Mouse (Mus musculus) megakaryocyte, adult 5-6 weeks (primary cell): Measurements from ENCODE around the gene Syt16. TPM values are rescaled to one million over a fixed set of nuclear protein-coding genes. Genes with fewer than 3 reads are reported as not detected.

Experiments used
- ATAC-seq: 2 replicates; pipeline ENCODE4 v1.8.0; 2016; ENCODE audit warnings: mild to moderate bottlenecking, inconsistent platforms; ENCODE audit not compliant: poor library complexity, severe bottlenecking
- total RNA-seq, 2 experiments: library from RNA; stranded (forward) in 1 of 2; stranded (reverse) in 1 of 2; fragments of 153-499, 151-499 nt in 1 of 2; fragments of 221-1000, 200-1000 nt in 1 of 2; gene quantifications; 2 replicates each; pipeline versions ENCODE4 v1.2.3 to v1.2.4; 2015 to 2017

Gene Syt16
- total RNA-seq, 2 experiments from 2014 or later: not detected

- peak; percentile 88 for ATAC-seq
These were observed 12.0 kb downstream of the Syt16 start for GRCm38 (mm10) chr12:74009448-74009911.

- ATAC-seq: peak; percentile 83
These were observed 16.3 kb downstream of the Syt16 start for GRCm38 (mm10) chr12:74013739-74014138.

GRCm38 (mm10) chr12:74014739-74015270, 17.3 kb downstream of the Syt16 start:
- ATAC-seq: no peak

- no peak for ATAC-seq
These were observed 18.0 kb downstream of the Syt16 start for GRCm38 (mm10) chr12:74015491-74015890.

- ATAC-seq: no peak
These were observed 25.8 kb downstream of the Syt16 start for GRCm38 (mm10) chr12:74023260-74023659.

GRCm38 (mm10) chr12:74024912-74025311, 27.5 kb downstream of the Syt16 start:
- no peak for ATAC-seq

GRCm38 (mm10) chr12:74043225-74043624, 45.8 kb downstream of the Syt16 start:
- ATAC-seq: no peak

- ATAC-seq: peak; percentile 52; the same call in 1 of the 2 replicates
These were observed 46.3 kb downstream of the Syt16 start for GRCm38 (mm10) chr12:74043755-74044154.

- ATAC-seq: no peak
These were observed 46.8 kb downstream of the Syt16 start for GRCm38 (mm10) chr12:74044241-74044640.

GRCm38 (mm10) chr12:74055336-74055931, 58.0 kb downstream of the Syt16 start:
- no peak for ATAC-seq

- ATAC-seq: no peak
These were observed 58.7 kb downstream of the Syt16 start for GRCm38 (mm10) chr12:74056162-74056561.

- ATAC-seq: no peak
These were observed 65.1 kb downstream of the Syt16 start for GRCm38 (mm10) chr12:74062547-74062946.

GRCm38 (mm10) chr12:74068912-74069311, 71.5 kb downstream of the Syt16 start:
- ATAC-seq: no peak

- no peak for ATAC-seq
These were observed 78.1 kb downstream of the Syt16 start for GRCm38 (mm10) chr12:74075590-74075989.

- ATAC-seq: no peak
These were observed 78.6 kb downstream of the Syt16 start for GRCm38 (mm10) chr12:74076091-74076490.

GRCm38 (mm10) chr12:74081122-74081521, 83.7 kb downstream of the Syt16 start:
- no peak for ATAC-seq

GRCm38 (mm10) chr12:74084389-74084788, 86.9 kb downstream of the Syt16 start:
- no peak for ATAC-seq

- ATAC-seq: no peak
These were observed 89.6 kb downstream of the Syt16 start for GRCm38 (mm10) chr12:74087086-74087485.

GRCm38 (mm10) chr12:74089342-74090131, 92.1 kb downstream of the Syt16 start:
- no peak for ATAC-seq

- ATAC-seq: no peak
These were observed 95.1 kb downstream of the Syt16 start for GRCm38 (mm10) chr12:74092546-74092945.

- no peak for ATAC-seq
These were observed 95.6 kb downstream of the Syt16 start for GRCm38 (mm10) chr12:74093110-74093509.

- no peak for ATAC-seq
These were observed 97.2 kb downstream of the Syt16 start for GRCm38 (mm10) chr12:74094701-74095100.
